In the genomic region with DNA sequence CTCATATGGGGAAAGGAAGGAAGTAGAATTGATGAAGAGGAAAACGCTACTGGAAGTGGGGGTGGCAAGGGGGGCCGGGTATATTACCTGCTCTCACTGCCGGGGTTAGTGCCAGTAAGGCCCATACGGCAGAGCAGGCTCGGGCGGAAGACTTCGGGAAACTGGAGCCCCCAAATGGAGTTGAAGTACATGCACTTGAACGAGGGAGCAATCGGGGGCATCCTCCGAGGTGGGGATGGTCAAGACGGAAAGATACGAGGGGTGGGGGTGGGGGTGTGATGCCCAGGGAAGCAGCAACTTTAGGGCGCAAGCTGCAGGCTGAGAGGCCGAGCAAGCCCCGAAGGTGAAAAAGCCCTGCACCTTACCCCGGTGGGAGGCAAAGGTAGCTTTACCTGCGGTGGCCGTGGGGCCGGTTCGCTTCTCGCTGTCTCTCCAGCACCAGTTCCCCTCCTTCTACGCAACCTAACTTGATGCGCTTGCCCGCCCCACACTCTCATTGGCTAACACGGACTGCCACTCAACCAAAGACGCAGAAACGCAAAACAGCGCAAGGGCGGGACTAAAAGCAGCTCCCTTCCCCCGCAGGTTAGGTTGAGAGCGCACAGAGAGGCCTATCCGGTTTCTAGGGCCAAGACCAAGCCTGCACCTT, we compare ENCODE assay signal across 8 mouse cellular contexts. TPM values are rescaled to one million over a fixed set of nuclear protein-coding genes. Genes with fewer than 3 reads are reported as not detected.
A peak's percentile ranks its signal among the peaks of the same experiment; 100 is the strongest.
DNase-seq lines count a peak whose midpoint lies in the region; ATAC-seq and TF ChIP-seq lines count a peak whose summit lies in the region.

No protein-coding gene starts in this region.

- H3K27ac ChIP-seq in forebrain, embryonic 16.5 days (ENCODE audit: low read length), result peak overlapping the region; percentile 63
- H3K27ac ChIP-seq in layer of hippocampus, adult 2 months, result peak overlapping the region; percentile 94
- H3K27ac ChIP-seq in lung, embryonic 14.5 days (ENCODE audit: low read depth), result peak overlapping the region; percentile 63; the same call in 1 of the 2 replicates
- H3K27ac ChIP-seq in olfactory bulb, adult 2 months (ENCODE audit: insufficient read depth, low read depth, low read length), result peak overlapping the region; percentile 34; the same call in 1 of the 2 replicates
- H3K27ac ChIP-seq in thymus, adult 2 months (ENCODE audit: control insufficient read depth, insufficient read depth, low read length), result peak overlapping the region; percentile 25; the same call in 1 of the 2 replicates

- H3K4me1 ChIP-seq in G1E (ENCODE audit: insufficient read depth, low read depth, low read length), result peaks cover 39% of the 10 kb centered on the region
- H3K4me1 ChIP-seq in forebrain, embryonic 16.5 days (replicated peaks; ENCODE audit: control insufficient read depth, insufficient read depth, low read length), result peaks cover 12% of the 10 kb centered on the region
- 0 out of 2 replicates have a peak, but pooled peaks cover 3% of the 10 kb centered on the region for H3K4me1 ChIP-seq in lung, embryonic 14.5 days (ENCODE audit: insufficient read depth)
- H3K4me1 ChIP-seq in olfactory bulb, adult 2 months (ENCODE audit: control insufficient read depth, insufficient read depth, low read length), result 0 out of 2 replicates have a peak, but pooled peaks cover 3% of the 10 kb centered on the region
- peaks cover 6% of the 10 kb centered on the region for H3K4me1 ChIP-seq in thymus, adult 2 months (replicated peaks; ENCODE audit: control insufficient read depth, insufficient read depth, low read length)

- no peak for TF ChIP-seq CTCF in G1E (IDR thresholded peaks at IDR 0.05; ENCODE audit: low read depth, low read length)
- no peak for TF ChIP-seq CTCF in layer of hippocampus, adult 2 months (conservative IDR thresholded peaks at IDR 0.05)
- TF ChIP-seq CTCF in lung, embryonic 14.5 days (IDR thresholded peaks at IDR 0.05; ENCODE audit: low read depth), result no peak
- TF ChIP-seq CTCF in olfactory bulb, adult 2 months (IDR thresholded peaks at IDR 0.05; ENCODE audit: insufficient read depth, low read depth, low read length), result no peak
- TF ChIP-seq CTCF in thymus, adult 2 months (IDR thresholded peaks at IDR 0.05; ENCODE audit: borderline replicate concordance, control insufficient read depth, extremely low read depth, insufficient read depth, low read length, poor library complexity), result no peak

- peak overlapping the region; percentile 81 for H3K9ac ChIP-seq in forebrain, embryonic 16.5 days (replicated peaks; ENCODE audit: low read depth, low read length)
- peak overlapping the region; percentile 79 for H3K9ac ChIP-seq in lung, embryonic 14.5 days

- peak overlapping the region; percentile 63 for H3K4me2 ChIP-seq in forebrain, embryonic 16.5 days (ENCODE audit: low read length)
- peak overlapping the region; percentile 79 for H3K4me2 ChIP-seq in lung, embryonic 14.5 days

- DNase-seq in G1E (ENCODE audit: low spot score), result peak; percentile 77
- DNase-seq in cerebellum, adult 18-20 months, result peak; percentile 98 to 100
- DNase-seq in heart, postnatal 36 days, result peak; percentile 99 to 100
- DNase-seq in layer of hippocampus, adult 2 months (ENCODE audit: low spot score in 2 of 2), result peak; percentile 98 to 99
- DNase-seq in lung, embryonic 14.5 days, result peak; percentile 99
- peak; percentile 100 for DNase-seq in thymus, adult 2 months

- intact Hi-C loops in heart, postnatal 36 days (cut with DNase I), result loop anchor here (1.0 kb wide), 1 partner anchor 13 kb away; a partner anchor contains a TSS

- under 1% methylated on average over 32 of the region's 32 CpGs for WGBS in forebrain, embryonic 16.5 days
- 1% methylated on average over 32 of the region's 32 CpGs for WGBS in lung, embryonic 14.5 days
- under 1% methylated on average over 32 of the region's 32 CpGs for WGBS in olfactory bulb, adult 2 months
- WGBS in thymus, adult 2 months, result under 1% methylated on average over 32 of the region's 32 CpGs

- H3K27me3 ChIP-seq in G1E (ENCODE audit: insufficient read depth, low read length), result no peaks in the 10 kb centered on the region
- H3K27me3 ChIP-seq in forebrain, embryonic 16.5 days (replicated peaks; ENCODE audit: control insufficient read depth, insufficient read depth, low read length), result no peaks in the 10 kb centered on the region
- no peaks in the 10 kb centered on the region for H3K27me3 ChIP-seq in lung, embryonic 14.5 days (ENCODE audit: insufficient read depth, low read length)
- no peaks in the 10 kb centered on the region for H3K27me3 ChIP-seq in thymus, adult 2 months (ENCODE audit: control insufficient read depth, insufficient read depth, low read length)

- peaks cover 19% of the 10 kb centered on the region for H3K36me3 ChIP-seq in G1E (replicated peaks)
- H3K36me3 ChIP-seq in forebrain, embryonic 16.5 days (ENCODE audit: control insufficient read depth, insufficient read depth), result no peaks in the 10 kb centered on the region
- no peaks in the 10 kb centered on the region for H3K36me3 ChIP-seq in lung, embryonic 14.5 days (ENCODE audit: insufficient read depth)
- no peaks in the 10 kb centered on the region for H3K36me3 ChIP-seq in thymus, adult 2 months (ENCODE audit: control insufficient read depth, insufficient read depth, low read length)

- no peaks in the 10 kb centered on the region for H3K9me3 ChIP-seq in G1E (replicated peaks)
- H3K9me3 ChIP-seq in forebrain, embryonic 16.5 days (ENCODE audit: control insufficient read depth, low read length), result no peaks in the 10 kb centered on the region
- H3K9me3 ChIP-seq in lung, embryonic 14.5 days (ENCODE audit: low read depth, low read length), result no peaks in the 10 kb centered on the region

- TF ChIP-seq POLR2A in olfactory bulb, adult 2 months (IDR thresholded peaks at IDR 0.05; ENCODE audit: insufficient read depth, low read depth, low read length), result peak; percentile 17; the same call in 1 of the 2 replicates
- TF ChIP-seq POLR2A in thymus, adult 2 months (IDR thresholded peaks at IDR 0.05; ENCODE audit: control insufficient read depth, extremely low read depth, insufficient read depth, low read length, poor library complexity), result peak; percentile 50

- peak overlapping the region; percentile 89 for H3K4me3 ChIP-seq in G1E (ENCODE audit: low read depth, low read length)
- H3K4me3 ChIP-seq in forebrain, embryonic 16.5 days (replicated peaks; ENCODE audit: low read length), result peak overlapping the region; percentile 87
- peak overlapping the region; percentile 69 for H3K4me3 ChIP-seq in layer of hippocampus, adult 2 months
- peak overlapping the region; percentile 88 for H3K4me3 ChIP-seq in lung, embryonic 14.5 days (ENCODE audit: low read depth, low read length)
- peak overlapping the region; percentile 85 for H3K4me3 ChIP-seq in olfactory bulb, adult 2 months (ENCODE audit: insufficient read depth, low read depth, low read length)
- peak overlapping the region; percentile 84 for H3K4me3 ChIP-seq in thymus, adult 2 months (ENCODE audit: control insufficient read depth, insufficient read depth, low read length)

- ATAC-seq in G1E (ENCODE audit: extremely low read depth, insufficient number of reproducible peaks, low FRiP score, poor library complexity, severe bottlenecking), result peak; percentile 95
- ATAC-seq in forebrain, embryonic 16.5 days, result peak; percentile 99
- ATAC-seq in lung, embryonic 14.5 days (ENCODE audit: insufficient read depth), result peak; percentile 100

RNA-seq across cellular contexts. Expression of a gene that starts 13.4 kb away (rescaled TPM):
- total RNA-seq in G1E (2014; fragmentation: Nextera tagmentation), result 222 and 247 TPM in 2 replicates
- 57.6 and 78.7 TPM in 2 replicates for total RNA-seq in G1E (2017)
- 16.0 and 22.6 TPM in 2 replicates for polyA plus RNA-seq in G1E (2012)
- 37.4 and 42.4 TPM in 2 replicates for polyA plus RNA-seq in forebrain, embryonic 16.5 days (2015; fragmentation: Nextera tagmentation; extraction: Ambion mirVana)
- total RNA-seq in heart, postnatal 36 days (2021), result 10 to 100 TPM; 38.6 to 43.2 TPM
- total RNA-seq in layer of hippocampus, adult 2 months (2021), result 100 to 1,000 TPM; 126 to 138 TPM
- polyA plus RNA-seq in lung, embryonic 14.5 days (2014; fragmentation: Nextera tagmentation; extraction: Ambion mirVana), result 48.8 and 52.8 TPM in 2 replicates
- polyA plus RNA-seq in olfactory bulb, adult 2 months (2012; ENCODE audit: insufficient read depth, insufficient read length, low replicate concordance, missing spikeins), result 792 TPM in 1 of 2 replicates, not detected in the other
- 66.6 and 70.2 TPM in 2 replicates for polyA plus RNA-seq in thymus, adult 2 months (2012; rRNA removed)

RNA-seq across cellular contexts. Expression of a gene that starts 34.8 kb away (rescaled TPM):
- 42.4 and 49.2 TPM in 2 replicates for total RNA-seq in G1E (2014; fragmentation: Nextera tagmentation)
- 42.9 and 43.0 TPM in 2 replicates for total RNA-seq in G1E (2017)
- polyA plus RNA-seq in G1E (2012), result 33.1 and 37.2 TPM in 2 replicates
- polyA plus RNA-seq in forebrain, embryonic 16.5 days (2015; fragmentation: Nextera tagmentation; extraction: Ambion mirVana), result 52.1 and 60.2 TPM in 2 replicates
- total RNA-seq in heart, postnatal 36 days (2021), result 10 to 100 TPM; 35.7 to 38.8 TPM
- 10 to 100 TPM; 63.9 to 66.0 TPM for total RNA-seq in layer of hippocampus, adult 2 months (2021)
- polyA plus RNA-seq in lung, embryonic 14.5 days (2014; fragmentation: Nextera tagmentation; extraction: Ambion mirVana), result 41.1 and 47.1 TPM in 2 replicates
- polyA plus RNA-seq in olfactory bulb, adult 2 months (2012; ENCODE audit: insufficient read depth, insufficient read length, low replicate concordance, missing spikeins), result not detected in 2 replicates
- 73.5 and 96.7 TPM in 2 replicates for polyA plus RNA-seq in thymus, adult 2 months (2012; rRNA removed)

RNA-seq across cellular contexts. Expression of a gene that starts 35.2 kb away (rescaled TPM):
- total RNA-seq in G1E (2014; fragmentation: Nextera tagmentation) (31.2 and 33.2 TPM in 2 replicates), G1E (2017) (13.8 and 14.9 TPM in 2 replicates)
- polyA plus RNA-seq in G1E (2012), result 0.62 and 0.91 TPM in 2 replicates
- 54.9 and 56.8 TPM in 2 replicates for polyA plus RNA-seq in forebrain, embryonic 16.5 days (2015; fragmentation: Nextera tagmentation; extraction: Ambion mirVana)
- 1 to 10 TPM; 4.1 to 7.2 TPM for total RNA-seq in heart, postnatal 36 days (2021)
- total RNA-seq in layer of hippocampus, adult 2 months (2021), result 10 to 100 TPM; 35.4 to 36.2 TPM
- polyA plus RNA-seq in lung, embryonic 14.5 days (2014; fragmentation: Nextera tagmentation; extraction: Ambion mirVana), result 18.6 and 19.8 TPM in 2 replicates
- polyA plus RNA-seq in olfactory bulb, adult 2 months (2012; ENCODE audit: insufficient read depth, insufficient read length, low replicate concordance, missing spikeins), result 394 TPM in 1 of 2 replicates, not detected in the other
- polyA plus RNA-seq in thymus, adult 2 months (2012; rRNA removed), result 12.8 and 15.3 TPM in 2 replicates

RNA-seq across cellular contexts. Expression of a gene that starts 46.9 kb away (rescaled TPM):
- total RNA-seq in G1E (2014; fragmentation: Nextera tagmentation), result 173 and 179 TPM in 2 replicates
- total RNA-seq in G1E (2017), result 189 and 225 TPM in 2 replicates
- polyA plus RNA-seq in G1E (2012), result 37.1 and 44.7 TPM in 2 replicates
- 55.8 and 67.3 TPM in 2 replicates for polyA plus RNA-seq in forebrain, embryonic 16.5 days (2015; fragmentation: Nextera tagmentation; extraction: Ambion mirVana)
- 10 to 100 TPM; 21.7 to 25.5 TPM for total RNA-seq in heart, postnatal 36 days (2021)
- 10 to 100 TPM; 53.4 to 53.9 TPM for total RNA-seq in layer of hippocampus, adult 2 months (2021)
- polyA plus RNA-seq in lung, embryonic 14.5 days (2014; fragmentation: Nextera tagmentation; extraction: Ambion mirVana), result 82.5 and 85.8 TPM in 2 replicates
- polyA plus RNA-seq in olfactory bulb, adult 2 months (2012; ENCODE audit: insufficient read depth, insufficient read length, low replicate concordance, missing spikeins), result not detected in 2 replicates
- 19.1 and 22.8 TPM in 2 replicates for polyA plus RNA-seq in thymus, adult 2 months (2012; rRNA removed)

Comparison
In these comparisons a context has a peak if more than half of its experiments do, and no peak if none do; other contexts are left out.
1. Peak in every context shown above with its lines: DNase-seq, ATAC-seq, H3K4me3 ChIP-seq and H3K27ac ChIP-seq.
2. H3K27ac ChIP-seq: peak in every context shown above with its lines; median percentile 94 in layer of hippocampus, adult 2 months; 63 in forebrain, embryonic 16.5 days; 63 in lung, embryonic 14.5 days; 34 in olfactory bulb, adult 2 months; 25 in thymus, adult 2 months.